Mouse (Mus musculus): ENCODE data around the gene Cep135. TPM values are rescaled to one million over a fixed set of nuclear protein-coding genes. Genes with fewer than 3 reads are reported as not detected.

Cep135 gene
- polyA plus RNA-seq, 1 experiment from 2014 or later, result 1.9 TPM

DNA sequence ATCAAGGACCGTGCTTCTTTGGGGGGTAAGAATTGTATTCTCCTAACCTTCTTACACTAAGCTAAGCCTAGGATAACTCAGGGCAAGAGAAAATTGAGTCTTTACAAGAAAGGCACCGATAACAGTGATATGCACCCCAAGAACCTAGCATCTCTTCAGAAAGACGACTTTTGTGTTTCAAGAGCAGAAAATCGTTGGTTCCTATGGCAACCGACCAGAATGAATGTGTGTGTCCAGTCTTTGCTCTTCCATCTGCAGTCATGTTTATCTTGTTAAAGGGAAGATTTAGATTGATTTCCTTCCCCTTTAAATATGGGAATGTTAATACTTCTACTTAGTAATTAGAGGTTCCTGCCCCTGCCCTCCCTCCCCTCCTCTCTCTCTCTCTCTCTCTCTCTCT is 95.0 kb downstream of the Cep135 start:
- Histone ChIP-seq H3K27me3 (replicated peaks; ENCODE audit: control insufficient read depth, insufficient read depth, low read length) (no peaks in the 10 kb centered on the region), H3K4me1 (replicated peaks; ENCODE audit: control insufficient read depth, insufficient read depth, low read length) (0 out of 2 replicates have a peak, but pooled peaks cover 5% of the 10 kb centered on the region), H3K27ac (ENCODE audit: low read depth, low read length) (no peak overlapping the region), H3K36me3 (ENCODE audit: control insufficient read depth, insufficient read depth) (no peaks in the 10 kb centered on the region), H3K4me2 (replicated peaks; ENCODE audit: low read depth) (no peak overlapping the region), H3K9ac (ENCODE audit: low read depth, low read length) (no peak overlapping the region), H3K4me3 (ENCODE audit: low read depth, low read length) (no peak overlapping the region), H3K9me3 (ENCODE audit: control insufficient read depth) (no peaks in the 10 kb centered on the region)
- TF ChIP-seq CTCF (IDR thresholded peaks at IDR 0.05; ENCODE audit: low read depth), result no peak
- no peak for ATAC-seq
- WGBS, result 48% methylated on average over 5 of the region's 5 CpGs

DNA sequence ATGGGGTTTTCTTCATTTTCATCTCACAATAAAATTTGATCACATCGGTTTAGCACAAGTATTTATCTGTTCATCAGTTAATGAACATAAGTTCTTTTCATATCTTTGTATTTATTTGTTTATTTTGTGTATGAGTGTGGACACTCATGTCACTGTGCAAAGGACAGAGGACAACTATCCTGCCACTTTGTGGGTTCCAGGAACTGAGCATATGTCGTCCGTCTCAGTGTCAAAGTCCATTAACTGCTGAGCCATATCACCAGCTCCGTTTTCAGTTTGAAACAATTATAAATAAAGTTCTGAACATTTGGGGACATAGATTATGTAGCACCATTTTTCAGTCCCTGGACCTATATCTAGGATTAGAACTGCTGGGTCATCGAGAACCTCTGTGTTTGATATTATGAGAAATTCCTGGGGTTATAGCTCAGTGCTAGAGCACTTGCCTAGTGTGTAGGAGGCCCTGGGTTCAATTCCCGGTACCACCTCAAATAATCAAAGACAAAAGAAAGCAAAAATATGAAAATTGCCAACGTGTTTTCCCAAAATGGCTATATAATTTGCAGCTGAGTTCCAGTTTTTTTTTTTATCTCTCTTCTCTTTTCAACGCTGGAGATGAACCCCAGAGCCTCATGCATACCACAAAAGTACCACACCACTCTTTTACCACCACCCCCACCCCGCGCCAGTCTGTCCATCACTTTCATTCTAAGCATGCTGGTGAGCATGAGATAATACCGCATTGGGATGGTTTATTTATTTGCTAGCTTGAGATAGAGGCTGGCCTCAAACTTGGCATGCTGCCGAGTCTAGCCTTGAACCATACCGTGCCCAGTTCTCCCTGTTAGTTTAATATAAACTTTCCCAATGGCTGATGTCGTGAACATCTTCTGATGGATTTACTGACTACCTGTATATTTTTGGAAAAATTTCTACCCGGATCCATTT is 96.4 kb downstream of the Cep135 start:
- H3K36me3 ChIP-seq (ENCODE audit: control insufficient read depth, insufficient read depth), result no peaks in the 10 kb centered on the region
- no peak overlapping the region for H3K4me3 ChIP-seq (ENCODE audit: low read depth, low read length)
- H3K27me3 ChIP-seq (replicated peaks; ENCODE audit: control insufficient read depth, insufficient read depth, low read length), result no peaks in the 10 kb centered on the region
- 0 out of 2 replicates have a peak, but pooled peaks cover 5% of the 10 kb centered on the region for H3K4me1 ChIP-seq (replicated peaks; ENCODE audit: control insufficient read depth, insufficient read depth, low read length)
- TF ChIP-seq CTCF (IDR thresholded peaks at IDR 0.05; ENCODE audit: low read depth), result no peak
- 47% methylated on average over 15 of the region's 15 CpGs for WGBS
- H3K4me2 ChIP-seq (replicated peaks; ENCODE audit: low read depth), result peak overlapping the region; percentile 30
- no peaks in the 10 kb centered on the region for H3K9me3 ChIP-seq (ENCODE audit: control insufficient read depth)
- peak overlapping the region; percentile 10 for H3K27ac ChIP-seq (ENCODE audit: low read depth, low read length)
- peak; percentile 81 for ATAC-seq
- H3K9ac ChIP-seq (ENCODE audit: low read depth, low read length), result no peak overlapping the region

DNA sequence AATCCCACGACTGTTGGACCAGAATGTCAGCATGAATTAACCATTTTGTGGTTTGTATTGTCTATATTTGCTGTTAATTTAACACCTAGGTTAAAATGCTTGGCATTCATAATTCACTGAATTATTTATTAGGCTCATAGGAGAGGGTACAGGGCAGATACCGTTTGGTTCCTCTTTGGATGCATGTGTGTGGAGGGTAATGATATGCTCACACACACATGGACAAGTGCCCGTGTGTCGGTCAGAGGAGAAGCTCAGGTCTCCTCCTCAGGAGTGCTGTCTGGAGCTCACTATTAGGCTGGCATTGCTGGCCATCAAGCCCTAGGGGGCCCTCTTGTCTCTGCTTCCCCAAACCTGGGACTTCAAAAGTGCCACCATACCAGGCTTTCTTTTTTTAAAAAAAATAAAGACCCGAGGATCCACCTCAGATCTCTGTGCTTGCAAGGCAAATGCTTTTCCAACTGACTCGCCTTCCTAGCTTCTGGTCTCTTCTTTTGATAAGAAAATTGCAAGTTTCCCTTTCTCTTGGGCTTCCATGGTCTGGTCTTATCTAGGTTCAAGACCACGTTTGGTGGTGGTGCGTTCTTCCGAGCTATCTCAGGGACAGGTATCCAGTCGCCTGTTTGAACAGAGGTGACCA is 99.6 kb downstream of the Cep135 start:
- H3K4me3 ChIP-seq (ENCODE audit: low read depth, low read length), result no peak overlapping the region
- no peak overlapping the region for H3K4me2 ChIP-seq (replicated peaks; ENCODE audit: low read depth)
- H3K9ac ChIP-seq (ENCODE audit: low read depth, low read length), result no peak overlapping the region
- no peak for TF ChIP-seq CTCF (IDR thresholded peaks at IDR 0.05; ENCODE audit: low read depth)
- no peak for ATAC-seq
- H3K9me3 ChIP-seq (ENCODE audit: control insufficient read depth), result no peaks in the 10 kb centered on the region
- 0 out of 2 replicates have a peak, but pooled peaks cover 5% of the 10 kb centered on the region for H3K4me1 ChIP-seq (replicated peaks; ENCODE audit: control insufficient read depth, insufficient read depth, low read length)
- WGBS, result 86% methylated on average over 10 of the region's 10 CpGs
- no peaks in the 10 kb centered on the region for H3K27me3 ChIP-seq (replicated peaks; ENCODE audit: control insufficient read depth, insufficient read depth, low read length)
- no peaks in the 10 kb centered on the region for H3K36me3 ChIP-seq (ENCODE audit: control insufficient read depth, insufficient read depth)
- no peak overlapping the region for H3K27ac ChIP-seq (ENCODE audit: low read depth, low read length)

DNA sequence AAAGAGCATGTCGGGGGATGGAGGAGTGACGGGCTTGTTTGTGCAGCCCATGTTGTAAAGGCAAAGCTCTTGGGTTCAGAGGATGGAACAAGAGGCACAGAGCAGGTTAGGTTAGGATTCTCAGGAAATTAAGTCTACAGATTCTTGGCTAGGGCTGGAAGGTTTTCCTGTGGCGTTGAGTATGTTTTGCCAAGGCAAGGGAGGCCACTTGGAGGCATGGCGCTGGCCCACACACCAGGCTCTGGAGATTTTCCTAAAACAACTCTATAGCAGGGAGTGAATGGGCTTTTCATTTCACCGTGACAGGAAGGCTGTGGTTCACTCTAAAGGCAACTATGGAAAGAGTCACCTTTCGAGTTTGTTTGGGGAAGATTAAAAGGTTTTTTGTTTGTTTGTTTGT is 100.1 kb downstream of the Cep135 start:
- Histone ChIP-seq H3K9ac (ENCODE audit: low read depth, low read length) (no peak overlapping the region), H3K9me3 (ENCODE audit: control insufficient read depth) (no peaks in the 10 kb centered on the region), H3K27ac (ENCODE audit: low read depth, low read length) (no peak overlapping the region), H3K4me2 (replicated peaks; ENCODE audit: low read depth) (no peak overlapping the region), H3K27me3 (replicated peaks; ENCODE audit: control insufficient read depth, insufficient read depth, low read length) (no peaks in the 10 kb centered on the region), H3K4me1 (replicated peaks; ENCODE audit: control insufficient read depth, insufficient read depth, low read length) (0 out of 2 replicates have a peak, but pooled peaks cover 5% of the 10 kb centered on the region), H3K36me3 (ENCODE audit: control insufficient read depth, insufficient read depth) (no peaks in the 10 kb centered on the region), H3K4me3 (ENCODE audit: low read depth, low read length) (no peak overlapping the region)
- no peak for ATAC-seq
- TF ChIP-seq CTCF (IDR thresholded peaks at IDR 0.05; ENCODE audit: low read depth), result no peak
- WGBS, result 88% methylated on average over 6 of the region's 6 CpGs

DNA sequence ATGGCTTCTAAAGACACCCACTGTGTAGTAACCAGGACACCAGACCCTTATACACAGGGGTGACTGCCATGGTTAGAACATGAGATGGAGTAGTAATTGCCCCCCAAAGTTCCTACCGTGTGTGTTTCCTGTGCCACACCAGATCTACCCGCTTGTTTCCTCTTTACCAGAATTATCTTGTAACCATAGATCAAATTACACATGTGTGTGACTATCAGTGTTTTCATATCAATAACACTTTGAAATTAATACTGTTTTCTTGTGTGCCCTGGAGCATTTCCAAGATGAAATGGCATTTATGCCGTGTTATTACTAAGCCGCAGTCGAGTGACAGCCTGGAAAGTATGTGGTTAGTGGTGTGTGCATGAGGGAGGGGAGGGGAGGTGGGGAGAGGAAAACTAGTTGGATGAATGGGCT is 101.7 kb downstream of the Cep135 start:
- H3K4me3 ChIP-seq (ENCODE audit: low read depth, low read length), result no peak overlapping the region
- no peaks in the 10 kb centered on the region for H3K4me1 ChIP-seq (replicated peaks; ENCODE audit: control insufficient read depth, insufficient read depth, low read length)
- no peaks in the 10 kb centered on the region for H3K36me3 ChIP-seq (ENCODE audit: control insufficient read depth, insufficient read depth)
- no peak overlapping the region for H3K4me2 ChIP-seq (replicated peaks; ENCODE audit: low read depth)
- no peak overlapping the region for H3K9ac ChIP-seq (ENCODE audit: low read depth, low read length)
- no peak for TF ChIP-seq CTCF (IDR thresholded peaks at IDR 0.05; ENCODE audit: low read depth)
- H3K9me3 ChIP-seq (ENCODE audit: control insufficient read depth), result no peaks in the 10 kb centered on the region
- WGBS, result 71% methylated on average over 5 of the region's 5 CpGs
- ATAC-seq, result no peak
- H3K27ac ChIP-seq (ENCODE audit: low read depth, low read length), result no peak overlapping the region
- H3K27me3 ChIP-seq (replicated peaks; ENCODE audit: control insufficient read depth, insufficient read depth, low read length), result no peaks in the 10 kb centered on the region

DNA sequence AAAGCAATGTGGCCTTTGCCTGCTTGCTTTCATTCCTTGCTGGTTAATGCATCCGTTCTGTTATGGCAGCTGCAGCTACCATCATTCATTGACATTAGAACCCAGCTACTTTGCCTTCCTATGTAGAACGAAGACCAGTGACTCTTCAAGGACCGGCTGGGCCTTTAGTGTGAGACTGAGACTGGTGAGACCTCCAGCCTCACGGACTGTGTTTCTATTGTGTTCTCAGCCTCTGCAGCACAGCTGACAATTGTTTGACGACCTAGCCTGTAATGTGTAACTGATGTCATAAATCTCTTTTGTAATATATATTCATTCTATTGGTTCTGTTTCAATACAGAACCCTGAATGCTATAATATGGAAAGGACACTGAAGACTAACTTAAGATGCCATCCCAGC is 102.8 kb downstream of the Cep135 start:
- no peak for ATAC-seq
- TF ChIP-seq CTCF (IDR thresholded peaks at IDR 0.05; ENCODE audit: low read depth), result no peak
- WGBS, result 84% methylated on average over 5 of the region's 5 CpGs

More for the DNA sequence above, 102.8 kb downstream of the Cep135 start:
- Histone ChIP-seq H3K9ac (ENCODE audit: low read depth, low read length) (no peak overlapping the region), H3K27ac (ENCODE audit: low read depth, low read length) (no peak overlapping the region), H3K36me3 (ENCODE audit: control insufficient read depth, insufficient read depth) (no peaks in the 10 kb centered on the region), H3K4me3 (ENCODE audit: low read depth, low read length) (no peak overlapping the region), H3K27me3 (replicated peaks; ENCODE audit: control insufficient read depth, insufficient read depth, low read length) (no peaks in the 10 kb centered on the region), H3K4me2 (replicated peaks; ENCODE audit: low read depth) (no peak overlapping the region), H3K4me1 (replicated peaks; ENCODE audit: control insufficient read depth, insufficient read depth, low read length) (no peaks in the 10 kb centered on the region), H3K9me3 (ENCODE audit: control insufficient read depth) (no peaks in the 10 kb centered on the region)
